Mouse (Mus musculus) hindbrain, embryonic 12.5 days (tissue): Measurements from ENCODE around the gene Cat. TPM values are rescaled to one million over a fixed set of nuclear protein-coding genes. Genes with fewer than 3 reads are reported as not detected.

Experiments
- ATAC-seq: fragments of 200-750 bp; cut with Nextera tagmentation; 2 replicates; pipeline ENCODE4 v1.8.0; 2017; ENCODE audit warnings: moderate TSS enrichment; ENCODE audit not compliant: low FRiP score
- H3K27ac ChIP-seq: fragments of 300-500 bp; sonication (generic); 2 replicates; pipeline ENCODE4 v1.5.1; 2016; ENCODE audit warnings: mild to moderate bottlenecking
- H3K27me3 ChIP-seq: fragments of 300-500 bp; sonication (generic); 2 replicates; pipeline ENCODE4 v1.6.1; 2016; ENCODE audit warnings: mild to moderate bottlenecking
- H3K36me3 ChIP-seq: fragments of 300-500 bp; sonication (generic); 2 replicates; pipeline ENCODE4 v1.6.1; 2016; ENCODE audit warnings: mild to moderate bottlenecking
- H3K4me1 ChIP-seq: fragments of 300-500 bp; sonication (generic); 2 replicates; pipeline ENCODE4 v1.6.1; 2016
- H3K4me2 ChIP-seq: fragments of 300-500 bp; sonication (generic); replicated peaks from 2 replicates; pipeline ENCODE4 v1.6.1; 2016; ENCODE audit warnings: mild to moderate bottlenecking
- H3K4me3 ChIP-seq: fragments of 300-500 bp; sonication (generic); 2 replicates; pipeline ENCODE4 v1.5.1; 2016; ENCODE audit warnings: mild to moderate bottlenecking
- H3K9ac ChIP-seq: fragments of 300-500 bp; sonication (generic); 2 replicates; pipeline ENCODE4 v1.6.1; 2016; ENCODE audit warnings: mild to moderate bottlenecking, moderate library complexity
- H3K9me3 ChIP-seq: fragments of 300-500 bp; sonication (generic); replicated peaks from 2 replicates; pipeline ENCODE4 v1.6.1; 2016; ENCODE audit warnings: mild to moderate bottlenecking
- WGBS: fragments of 180-500 bp; shearing (Covaris S2); methylation state at CpG from one replicate; pipeline ENCODE4 v1.1.7; 2016; 5-methylcytosine and 5-hydroxymethylcytosine counted together
- polyA plus RNA-seq: library from polyadenylated mRNA; unstranded; fragments of >200 nt; fragmentation: Nextera tagmentation; extraction: Ambion mirVana; gene quantifications from 2 replicates; pipeline ENCODE4 v1.2.1, GENCODE M21; 2016

Gene Cat
- polyA plus RNA-seq, result 91.6 and 107 TPM in 2 replicates

DNA sequence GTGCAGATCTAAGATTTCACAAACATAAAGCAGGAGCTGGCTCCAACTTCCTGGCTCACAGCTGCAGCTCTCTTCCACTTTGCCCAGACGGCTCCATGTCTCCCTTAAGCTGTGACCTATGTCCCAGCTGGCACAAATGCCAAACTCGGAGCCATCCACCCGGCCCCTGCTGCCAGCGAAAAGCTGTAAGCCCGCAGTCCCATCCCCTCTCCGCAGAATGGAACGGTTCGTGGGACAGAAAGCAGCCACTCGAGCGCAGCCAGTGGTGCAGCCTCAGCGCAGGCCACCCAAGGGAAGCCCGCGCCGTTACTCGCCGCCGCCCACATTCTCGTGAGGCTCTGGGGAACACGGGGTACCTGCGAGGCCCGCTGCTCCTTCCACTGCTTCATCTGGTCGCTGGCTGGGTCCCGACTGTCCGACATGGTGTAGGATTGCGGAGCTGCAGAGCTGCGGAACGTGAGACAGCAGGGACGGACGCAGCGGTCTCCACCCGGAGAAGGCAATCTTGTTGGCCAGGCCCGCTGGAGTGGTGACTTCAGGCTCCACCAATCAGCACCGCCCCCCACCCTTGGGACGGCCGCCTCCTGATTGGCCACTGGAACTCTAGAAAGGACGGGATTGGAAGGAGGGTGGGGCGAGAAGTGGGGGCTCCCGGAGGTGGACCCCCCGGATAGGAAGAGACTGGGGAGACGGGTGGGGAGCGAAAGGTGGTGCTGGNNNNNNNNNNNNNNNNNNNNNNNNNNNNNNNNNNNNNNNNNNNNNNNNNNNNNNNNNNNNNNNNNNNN, at the start of gene Cat:
Gene Cat (minus strand): TSS at position 544 of the 785 bp plus-strand sequence.
- Histone ChIP-seq H3K9me3 (no peaks in the 10 kb centered on the region), H3K4me1 (peaks cover 18% of the 10 kb centered on the region), H3K36me3 (no peaks in the 10 kb centered on the region), H3K4me2 (peak within 1 kb of the TSS; percentile 66), H3K27me3 (no peaks in the 10 kb centered on the region), H3K9ac (peak within 1 kb of the TSS; percentile 85), H3K4me3 (peak within 1 kb of the TSS; percentile 79), H3K27ac (peak within 1 kb of the TSS; percentile 97)
- WGBS, result under 1% methylated on average over 41 of the region's 41 CpGs
- peak; percentile 99 for ATAC-seq

GRCm38 (mm10) chr2:103525596-103525995, 40.6 kb upstream of the Cat start:
- 79% methylated on average over 1 of the region's 1 CpGs for WGBS
- Histone ChIP-seq H3K27me3 (no peaks in the 10 kb centered on the region), H3K4me1 (no peaks in the 10 kb centered on the region), H3K4me2 (no peak overlapping the region), H3K36me3 (no peaks in the 10 kb centered on the region), H3K9ac (no peak overlapping the region), H3K4me3 (no peak overlapping the region), H3K9me3 (no peaks in the 10 kb centered on the region), H3K27ac (no peak overlapping the region)
- no peak for ATAC-seq

GRCm38 (mm10) chr2:103516472-103516871, 31.5 kb upstream of the Cat start:
- H3K9me3 ChIP-seq, result no peaks in the 10 kb centered on the region
- WGBS, result 72% methylated on average over 1 of the region's 1 CpGs
- no peak for ATAC-seq

GRCm38 (mm10) chr2:103515513-103516180, 30.7 kb upstream of the Cat start:
- no peak overlapping the region for H3K4me3 ChIP-seq
- no peaks in the 10 kb centered on the region for H3K27me3 ChIP-seq
- H3K9ac ChIP-seq, result no peak overlapping the region
- H3K27ac ChIP-seq, result no peak overlapping the region
- no peak overlapping the region for H3K4me2 ChIP-seq
- H3K36me3 ChIP-seq, result no peaks in the 10 kb centered on the region
- no peak for ATAC-seq
- 79% methylated on average over 6 of the region's 6 CpGs for WGBS
- H3K4me1 ChIP-seq, result no peaks in the 10 kb centered on the region
- no peaks in the 10 kb centered on the region for H3K9me3 ChIP-seq

More at GRCm38 (mm10) chr2:103516472-103516871, 31.5 kb upstream of the Cat start:
- Histone ChIP-seq H3K4me1 (no peaks in the 10 kb centered on the region), H3K9ac (no peak overlapping the region), H3K4me2 (no peak overlapping the region), H3K27ac (no peak overlapping the region), H3K27me3 (no peaks in the 10 kb centered on the region), H3K36me3 (no peaks in the 10 kb centered on the region), H3K4me3 (no peak overlapping the region)

- no peaks in the 10 kb centered on the region for H3K36me3 ChIP-seq
- H3K4me3 ChIP-seq, result no peak overlapping the region
- no peaks in the 10 kb centered on the region for H3K27me3 ChIP-seq
- H3K4me2 ChIP-seq, result no peak overlapping the region
- no peak overlapping the region for H3K27ac ChIP-seq
- H3K9ac ChIP-seq, result no peak overlapping the region
- no peaks in the 10 kb centered on the region for H3K4me1 ChIP-seq
- no peak for ATAC-seq
- H3K9me3 ChIP-seq, result no peaks in the 10 kb centered on the region
- WGBS, result 85% methylated on average over 5 of the region's 5 CpGs
Measured at GRCm38 (mm10) chr2:103512066-103512795, 27.3 kb upstream of the Cat start.

- H3K36me3 ChIP-seq, result no peaks in the 10 kb centered on the region
- 93% methylated on average over 1 of the region's 1 CpGs for WGBS
- H3K4me3 ChIP-seq, result no peak overlapping the region
- H3K4me2 ChIP-seq, result no peak overlapping the region
- H3K9me3 ChIP-seq, result no peaks in the 10 kb centered on the region
- H3K9ac ChIP-seq, result no peak overlapping the region
- ATAC-seq, result no peak
- no peak overlapping the region for H3K27ac ChIP-seq
- no peaks in the 10 kb centered on the region for H3K27me3 ChIP-seq
- H3K4me1 ChIP-seq, result no peaks in the 10 kb centered on the region
Measured at GRCm38 (mm10) chr2:103511631-103512030, 26.7 kb upstream of the Cat start.

DNA sequence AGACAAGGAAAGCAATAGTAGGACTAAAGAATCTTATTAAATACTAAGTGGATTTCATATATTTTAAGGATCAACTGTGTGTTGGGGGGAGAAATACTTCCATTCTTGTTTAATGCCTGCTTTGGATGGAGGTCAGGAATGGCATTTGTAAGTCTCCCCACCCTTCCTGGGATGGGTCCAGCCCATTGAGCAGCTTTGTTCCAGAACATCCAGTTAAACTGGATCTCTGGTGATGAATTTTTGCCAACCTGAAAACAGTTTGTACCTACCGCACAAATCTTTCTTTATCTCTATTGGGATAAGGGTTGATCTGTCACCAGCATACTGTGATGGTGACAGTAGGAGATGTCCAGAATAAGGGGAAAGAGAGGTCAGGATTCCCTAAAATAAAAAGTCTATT, 26.1 kb upstream of the Cat start:
- H3K9me3 ChIP-seq, result no peaks in the 10 kb centered on the region
- no peak overlapping the region for H3K27ac ChIP-seq
- no peak overlapping the region for H3K4me2 ChIP-seq
- H3K9ac ChIP-seq, result no peak overlapping the region
- no peaks in the 10 kb centered on the region for H3K4me1 ChIP-seq
- H3K4me3 ChIP-seq, result no peak overlapping the region
- no peak for ATAC-seq
- no peaks in the 10 kb centered on the region for H3K27me3 ChIP-seq
- H3K36me3 ChIP-seq, result no peaks in the 10 kb centered on the region
- WGBS, result 88% methylated on average over 1 of the region's 1 CpGs

GRCm38 (mm10) chr2:103507651-103508050, 22.7 kb upstream of the Cat start:
- no peak overlapping the region for H3K9ac ChIP-seq

GRCm38 (mm10) chr2:103505956-103506355, 21.0 kb upstream of the Cat start:
- Histone ChIP-seq H3K36me3 (no peaks in the 10 kb centered on the region), H3K4me3 (no peak overlapping the region), H3K27ac (no peak overlapping the region), H3K4me1 (no peaks in the 10 kb centered on the region), H3K4me2 (no peak overlapping the region), H3K9me3 (no peaks in the 10 kb centered on the region), H3K27me3 (no peaks in the 10 kb centered on the region), H3K9ac (no peak overlapping the region)
- no peak for ATAC-seq
- 95% methylated on average over 2 of the region's 2 CpGs for WGBS

More at GRCm38 (mm10) chr2:103507651-103508050, 22.7 kb upstream of the Cat start:
- Histone ChIP-seq H3K36me3 (no peaks in the 10 kb centered on the region), H3K27me3 (no peaks in the 10 kb centered on the region), H3K4me2 (no peak overlapping the region), H3K9me3 (no peaks in the 10 kb centered on the region), H3K4me1 (no peaks in the 10 kb centered on the region), H3K27ac (no peak overlapping the region), H3K4me3 (no peak overlapping the region)
- WGBS, result 89% methylated on average over 1 of the region's 1 CpGs
- no peak for ATAC-seq

- Histone ChIP-seq H3K4me2 (no peak overlapping the region), H3K4me1 (no peaks in the 10 kb centered on the region), H3K27me3 (no peaks in the 10 kb centered on the region), H3K4me3 (no peak overlapping the region), H3K9ac (no peak overlapping the region), H3K36me3 (no peaks in the 10 kb centered on the region), H3K27ac (no peak overlapping the region), H3K9me3 (no peaks in the 10 kb centered on the region)
- 92% methylated on average over 1 of the region's 1 CpGs for WGBS
- no peak for ATAC-seq
Measured at GRCm38 (mm10) chr2:103504463-103504862, 19.5 kb upstream of the Cat start.

GRCm38 (mm10) chr2:103500769-103501168, 15.8 kb upstream of the Cat start:
- 74% methylated on average over 2 of the region's 2 CpGs for whole genome bisulfite sequencing

DNA sequence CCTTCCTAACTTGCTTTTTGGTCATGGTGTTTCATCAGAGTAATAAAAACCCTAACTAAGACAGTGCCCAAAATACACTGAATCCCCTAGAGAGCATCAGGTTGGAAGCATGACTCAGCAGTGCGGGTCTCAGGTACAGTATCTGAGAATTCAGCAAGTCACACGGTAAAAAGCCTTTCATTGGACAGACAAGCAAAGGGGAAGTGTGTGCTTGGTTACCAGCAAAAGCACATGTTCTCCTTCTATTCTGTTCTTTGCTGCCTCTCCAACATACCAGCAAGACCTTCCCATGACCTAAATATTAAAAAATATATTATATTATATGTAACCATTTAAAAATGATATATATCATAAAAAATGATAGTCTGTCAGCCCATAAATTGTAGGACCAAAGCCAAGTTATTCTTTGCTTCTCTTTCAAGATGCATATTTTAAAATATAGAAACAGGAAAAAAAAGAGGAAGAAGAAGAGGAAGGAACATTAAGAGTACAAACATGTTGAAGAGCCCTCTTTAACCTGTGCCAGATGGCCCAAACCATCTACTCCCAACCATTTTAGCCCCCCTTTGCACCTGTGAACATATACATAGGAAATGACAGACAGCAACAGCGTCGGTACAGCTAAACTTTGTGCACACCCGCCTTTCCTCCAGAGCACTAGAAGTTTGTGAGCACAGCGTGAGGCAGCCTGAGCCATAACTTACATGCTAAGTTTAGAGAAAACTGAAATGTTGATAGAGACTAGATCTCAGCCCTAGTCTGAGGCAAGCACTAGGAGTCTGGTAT, 10.9 kb upstream of the Cat start:
- H3K4me2 ChIP-seq, result no peak overlapping the region
- no peak overlapping the region for H3K27ac ChIP-seq
- WGBS, result 94% methylated on average over 6 of the region's 6 CpGs
- H3K4me1 ChIP-seq, result no peaks in the 10 kb centered on the region
- no peak overlapping the region for H3K4me3 ChIP-seq
- no peaks in the 10 kb centered on the region for H3K27me3 ChIP-seq
- no peak overlapping the region for H3K9ac ChIP-seq
- no peaks in the 10 kb centered on the region for H3K36me3 ChIP-seq
- H3K9me3 ChIP-seq, result no peaks in the 10 kb centered on the region
- no peak for ATAC-seq

More at GRCm38 (mm10) chr2:103500769-103501168, 15.8 kb upstream of the Cat start:
- no peaks in the 10 kb centered on the region for H3K36me3 ChIP-seq
- H3K9ac ChIP-seq, result no peak overlapping the region
- no peaks in the 10 kb centered on the region for H3K27me3 ChIP-seq
- no peaks in the 10 kb centered on the region for H3K9me3 ChIP-seq
- H3K27ac ChIP-seq, result no peak overlapping the region
- no peak overlapping the region for H3K4me3 ChIP-seq
- H3K4me2 ChIP-seq, result no peak overlapping the region
- ATAC-seq, result no peak
- no peaks in the 10 kb centered on the region for H3K4me1 ChIP-seq
